Mouse (Mus musculus) natural killer cell, adult 2 months (primary cell): ENCODE measurements at regions not wholly inside any gene's neighbourhood (a gene's known extent, or its start where the extent isn't known, plus 50 kb on each side); places are given as distances from the start of the nearest gene placed in this dataset.

Source experiments
- DNase-seq, 2 experiments: peaks; one replicate each; pipeline ENCODE4 v3.0.0; 2022; ENCODE audit warnings: low spot score in 2 of 2

- no peak for DNase-seq
Observed at GRCm38 (mm10) chr16:76453457-76454200, 80.0 kb upstream of the Nrip1 start.

GRCm38 (mm10) chr16:76448773-76449172, 75.1 kb upstream of the Nrip1 start:
- no peak for DNase-seq

DNA sequence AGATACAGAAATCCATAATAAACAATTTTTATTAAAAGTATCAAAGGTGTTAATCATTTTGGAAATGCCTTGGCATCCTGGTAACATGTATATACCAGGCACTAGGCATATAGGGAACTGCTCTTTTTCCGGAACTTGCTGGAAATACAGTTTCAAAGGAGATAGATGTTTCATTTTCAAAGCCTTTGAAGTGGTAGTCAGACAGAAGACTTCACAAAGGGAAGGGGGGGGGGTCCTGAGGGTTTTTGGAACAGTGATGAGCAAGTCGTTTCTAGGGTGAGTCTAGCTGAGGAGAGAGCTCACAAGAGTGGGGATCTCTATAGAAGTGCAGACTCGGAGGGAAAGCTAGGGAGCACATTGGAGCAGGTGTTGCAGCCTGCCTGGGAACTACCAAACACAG, 73.4 kb upstream of the Nrip1 start:
- no peak for DNase-seq

DNA sequence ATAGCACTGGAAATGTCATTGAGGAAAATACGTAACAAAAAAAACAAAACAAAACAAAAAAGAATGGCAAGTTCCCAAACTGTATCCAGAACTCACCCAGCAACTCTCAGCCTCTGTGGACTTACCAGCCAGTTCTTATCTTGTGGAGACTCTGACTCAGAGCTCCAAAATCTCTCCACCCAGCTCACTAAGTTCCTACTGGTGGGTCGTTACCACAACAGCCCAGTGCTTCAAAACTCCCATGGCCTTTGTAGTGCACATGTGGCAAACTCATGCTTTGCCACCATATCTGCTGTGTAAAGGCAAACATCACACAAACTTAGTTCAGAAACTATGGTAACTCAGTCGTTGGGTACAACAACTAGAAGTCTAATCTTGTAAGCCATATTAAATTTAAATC, 71.0 kb upstream of the Nrip1 start:
- no peak for DNase-seq

GRCm38 (mm10) chr16:76442635-76443034, 69.0 kb upstream of the Nrip1 start:
- no peak for DNase-seq

- no peak for DNase-seq
Observed at GRCm38 (mm10) chr16:76441803-76442448, 68.3 kb upstream of the Nrip1 start.

DNA sequence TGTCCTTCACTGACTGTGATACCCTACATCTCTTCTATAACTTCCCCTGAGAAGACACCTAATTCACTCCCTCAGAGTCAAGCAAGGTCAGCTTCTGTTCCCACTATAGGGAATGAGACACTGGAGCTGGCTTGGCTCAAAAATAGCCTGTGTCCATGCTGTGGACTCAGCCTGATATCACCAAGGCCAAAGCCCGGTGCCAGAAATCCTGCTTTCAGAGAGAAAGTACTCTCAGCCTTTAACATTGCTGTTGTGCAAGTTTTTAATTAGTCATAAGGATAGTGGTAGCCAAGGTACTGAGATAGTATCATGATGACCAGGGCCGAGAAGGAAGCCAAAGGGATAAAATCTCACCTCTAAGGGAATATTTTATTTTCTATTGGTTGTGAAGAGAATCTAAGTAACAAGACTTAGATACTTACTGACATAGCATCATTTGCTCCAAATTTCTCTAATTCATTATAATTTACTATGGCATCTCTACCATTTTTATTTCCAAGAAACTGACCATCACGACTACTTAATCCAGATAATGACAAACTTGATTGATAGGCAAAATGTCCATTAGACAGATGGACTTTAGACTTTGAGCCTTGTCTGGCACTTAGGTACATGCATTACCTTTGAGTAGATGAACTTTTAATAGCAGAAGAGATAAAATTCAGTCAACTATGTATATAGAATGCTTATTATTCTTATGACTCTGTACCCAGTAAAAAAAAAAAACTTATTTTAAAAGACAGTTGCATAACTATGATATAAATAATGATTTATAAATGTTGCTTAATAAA, 64.7 kb upstream of the Nrip1 start:
- no peak for DNase-seq

- no peak for DNase-seq
Observed at GRCm38 (mm10) chr16:76436290-76436689, 62.7 kb upstream of the Nrip1 start.

- DNase-seq, result no peak
Observed at GRCm38 (mm10) chr16:76433076-76433825, 59.6 kb upstream of the Nrip1 start.

DNA sequence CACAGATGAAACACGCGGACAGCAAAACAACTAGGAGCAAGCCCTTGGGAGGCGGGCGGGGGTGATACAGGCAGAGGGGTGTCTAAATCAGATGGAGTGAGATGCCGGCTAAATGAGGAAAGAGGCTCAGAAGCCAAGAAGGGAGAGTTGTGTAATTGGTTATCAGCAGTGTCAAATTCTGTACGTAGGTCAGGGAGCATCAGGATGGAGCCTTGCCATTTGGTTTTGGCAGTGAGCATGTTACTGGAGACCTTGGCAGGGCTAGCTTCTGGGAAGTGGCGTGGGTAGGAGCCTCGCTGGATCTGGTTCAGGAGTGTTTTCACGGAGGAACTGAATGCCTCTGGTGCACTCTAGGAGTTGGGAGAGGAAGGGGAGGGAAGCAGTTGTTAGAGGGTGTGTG, 58.7 kb upstream of the Nrip1 start:
- no peak for DNase-seq

- DNase-seq, result no peak
Observed at GRCm38 (mm10) chr16:76429156-76429555, 55.5 kb upstream of the Nrip1 start.

DNA sequence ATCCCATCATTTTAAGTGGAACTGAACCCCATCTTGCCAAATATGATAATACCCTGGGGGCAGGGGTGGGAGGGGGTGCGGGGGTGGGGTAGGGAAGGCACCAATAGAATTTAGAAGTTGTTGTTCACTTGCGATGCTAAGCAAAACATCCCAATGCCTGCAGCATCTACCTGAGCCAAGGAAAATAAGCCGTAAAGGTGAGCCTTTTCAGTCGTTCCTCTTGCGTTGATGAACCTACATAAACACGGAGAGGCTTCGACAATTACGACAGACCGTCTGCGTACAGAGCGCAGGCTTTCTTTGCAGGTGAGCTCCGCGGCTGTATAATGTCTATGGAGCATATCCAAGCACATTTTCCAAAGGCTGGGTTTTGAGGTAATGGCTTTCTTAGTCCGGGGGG, 50.3 kb upstream of the Nrip1 start:
- no peak for DNase-seq
